Mouse (Mus musculus): Measurements from ENCODE around the gene Fscn2.

Gene Fscn2

DNA sequence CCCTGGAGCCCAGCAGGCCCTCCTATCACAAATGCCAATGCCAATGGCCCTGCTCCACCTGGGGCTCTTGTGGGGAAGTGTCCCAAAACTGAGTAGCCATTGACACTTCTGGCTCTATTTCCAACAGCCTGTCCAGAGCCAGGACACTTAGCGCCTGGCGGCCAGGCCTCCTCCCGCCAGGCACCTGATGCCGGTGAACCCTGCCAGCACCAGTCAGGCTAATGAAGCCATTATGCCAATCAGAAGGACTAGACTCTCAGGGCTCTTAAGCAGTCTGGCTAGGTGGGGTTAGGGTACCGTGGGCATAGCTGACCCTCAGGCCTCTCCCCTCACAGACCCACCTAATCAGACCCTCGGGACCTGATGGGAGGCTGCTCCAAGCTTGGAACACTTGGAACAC is 1.9 kb upstream of the Fscn2 start:
- WGBS: 76% methylated on average over 6 of the region's 6 CpGs

DNA sequence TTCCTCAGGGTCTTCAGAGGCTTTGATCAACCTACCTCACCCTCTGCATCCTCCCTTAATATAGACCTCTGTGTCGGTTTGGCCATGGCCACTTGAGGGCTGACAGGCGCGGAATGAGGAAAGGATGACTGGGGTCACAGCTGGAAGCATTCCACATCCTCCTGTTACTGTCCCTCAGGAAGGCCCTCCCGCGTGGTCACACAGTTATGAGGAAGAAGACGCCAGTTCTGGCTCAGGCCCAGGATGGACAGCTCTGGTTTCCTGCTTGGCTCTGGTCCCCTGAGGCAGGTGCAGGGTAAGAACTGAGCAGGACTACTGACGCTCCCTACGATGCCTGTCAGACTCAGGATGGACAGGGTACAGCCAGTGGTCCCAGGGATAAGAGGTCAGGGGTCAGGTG is 1.3 kb upstream of the Fscn2 start:
- 65% methylated on average over 8 of the region's 8 CpGs for WGBS

- WGBS: 92% methylated on average over 5 of the region's 5 CpGs
Observed at GRCm38 (mm10) chr11:120360755-120361154, 579 bp upstream of the Fscn2 start.

DNA sequence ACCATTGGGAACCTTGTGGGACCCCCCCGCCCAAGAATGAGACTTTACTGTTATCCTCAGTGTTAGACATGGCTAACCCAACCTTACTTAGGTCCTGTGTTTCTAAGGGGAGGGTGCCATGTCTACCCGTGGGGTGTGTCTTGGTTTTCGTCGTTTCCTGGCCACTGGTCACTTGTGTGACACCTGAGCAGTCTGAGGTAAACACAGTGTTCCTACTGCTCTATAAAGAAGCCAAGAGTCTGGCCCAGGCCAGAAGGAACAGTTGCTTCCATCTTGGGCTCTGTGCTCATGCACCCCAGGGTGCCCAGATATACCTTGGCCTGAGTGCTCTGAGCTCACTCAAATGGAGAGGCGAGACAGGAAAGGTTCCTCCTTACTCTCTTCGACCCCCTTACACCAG is 1.6 kb downstream of the Fscn2 start:
- 91% methylated on average over 6 of the region's 6 CpGs for WGBS

GRCm38 (mm10) chr11:120366443-120367027 is 5.2 kb downstream of the Fscn2 start:
- WGBS: 36% methylated on average over 7 of the region's 7 CpGs

- WGBS: 36% methylated on average over 8 of the region's 8 CpGs
Observed at GRCm38 (mm10) chr11:120369656-120370055, 8.3 kb downstream of the Fscn2 start.

- 77% methylated on average over 13 of the region's 13 CpGs for WGBS
Observed at GRCm38 (mm10) chr11:120373025-120373424, 11.7 kb downstream of the Fscn2 start.

- WGBS: 75% methylated on average over 23 of the region's 23 CpGs
Observed at GRCm38 (mm10) chr11:120373820-120374586, 12.7 kb downstream of the Fscn2 start.

GRCm38 (mm10) chr11:120375324-120375723 is 14.0 kb downstream of the Fscn2 start:
- 94% methylated on average over 10 of the region's 10 CpGs for WGBS

DNA sequence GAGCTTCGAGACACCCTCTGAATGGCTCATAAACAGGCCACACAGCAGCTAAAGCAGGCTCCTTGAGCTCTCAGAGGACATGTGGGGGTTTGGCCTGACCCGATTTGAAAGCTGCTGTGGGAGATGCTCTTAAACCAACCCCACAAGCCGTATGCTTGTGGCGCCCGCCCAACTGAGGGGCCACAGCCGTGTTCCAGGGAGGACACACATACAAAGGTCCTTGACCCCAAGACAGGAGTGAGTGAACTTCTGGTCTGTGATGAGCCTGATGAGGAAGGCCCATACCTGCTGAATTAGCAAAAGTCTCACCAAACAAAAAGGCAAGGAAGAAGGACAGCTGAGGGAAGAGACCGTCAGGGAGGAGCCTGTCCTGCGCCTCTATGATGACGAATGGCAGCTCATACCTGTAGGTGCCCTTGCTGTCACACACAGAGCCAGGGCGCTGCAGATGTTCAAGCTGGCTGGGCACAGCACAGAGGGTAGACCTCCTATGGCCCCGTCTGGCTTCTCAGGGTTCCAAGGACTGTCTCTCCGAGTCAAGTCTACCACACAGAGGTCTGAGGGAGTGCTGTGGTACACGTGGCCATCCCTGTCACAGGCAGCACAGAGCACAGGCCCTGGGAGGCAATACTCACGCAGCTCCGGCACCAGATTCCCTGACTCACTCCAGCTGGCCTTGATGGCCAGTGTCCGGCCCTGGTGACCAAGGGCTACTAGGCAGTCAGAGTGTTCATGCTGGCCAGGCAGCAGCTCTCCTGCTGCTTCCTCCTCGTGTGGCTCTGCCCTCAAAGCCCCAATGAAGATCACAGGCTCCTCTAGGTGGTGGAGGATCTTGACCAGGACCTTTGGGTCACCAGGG is 15.2 kb downstream of the Fscn2 start:
- WGBS: 84% methylated on average over 17 of the region's 17 CpGs

- WGBS: 46% methylated on average over 10 of the region's 10 CpGs
Observed at GRCm38 (mm10) chr11:120377337-120377736, 16.0 kb downstream of the Fscn2 start.

DNA sequence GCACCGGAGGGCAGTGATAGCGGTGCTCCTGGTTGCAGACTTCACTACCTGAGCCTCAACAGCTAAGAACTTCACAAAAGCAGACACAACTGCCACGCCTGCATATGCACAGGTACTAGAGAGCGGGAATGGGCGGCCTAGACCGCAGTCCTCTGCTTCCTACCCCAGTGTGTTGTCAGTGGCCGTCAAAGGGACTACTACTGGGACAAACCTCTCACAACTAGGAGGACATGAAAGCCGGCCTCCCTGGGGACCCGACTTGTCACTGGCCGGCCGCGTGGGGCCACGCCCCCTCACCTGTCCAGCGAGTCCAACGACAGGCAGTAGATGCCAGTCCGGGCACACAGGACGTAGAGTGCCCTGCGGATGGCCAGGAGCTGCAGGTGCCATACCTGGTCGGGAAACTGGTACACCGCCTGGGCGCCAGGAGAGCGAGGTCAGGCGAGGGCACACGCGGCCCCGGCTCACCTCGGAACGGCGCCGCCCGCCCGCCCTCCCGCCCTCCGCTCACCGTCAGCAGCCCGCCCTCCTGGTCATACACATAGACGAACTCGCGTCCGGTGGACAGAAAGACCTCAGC is 16.8 kb downstream of the Fscn2 start:
- under 1% methylated on average over 40 of the region's 40 CpGs for WGBS

DNA sequence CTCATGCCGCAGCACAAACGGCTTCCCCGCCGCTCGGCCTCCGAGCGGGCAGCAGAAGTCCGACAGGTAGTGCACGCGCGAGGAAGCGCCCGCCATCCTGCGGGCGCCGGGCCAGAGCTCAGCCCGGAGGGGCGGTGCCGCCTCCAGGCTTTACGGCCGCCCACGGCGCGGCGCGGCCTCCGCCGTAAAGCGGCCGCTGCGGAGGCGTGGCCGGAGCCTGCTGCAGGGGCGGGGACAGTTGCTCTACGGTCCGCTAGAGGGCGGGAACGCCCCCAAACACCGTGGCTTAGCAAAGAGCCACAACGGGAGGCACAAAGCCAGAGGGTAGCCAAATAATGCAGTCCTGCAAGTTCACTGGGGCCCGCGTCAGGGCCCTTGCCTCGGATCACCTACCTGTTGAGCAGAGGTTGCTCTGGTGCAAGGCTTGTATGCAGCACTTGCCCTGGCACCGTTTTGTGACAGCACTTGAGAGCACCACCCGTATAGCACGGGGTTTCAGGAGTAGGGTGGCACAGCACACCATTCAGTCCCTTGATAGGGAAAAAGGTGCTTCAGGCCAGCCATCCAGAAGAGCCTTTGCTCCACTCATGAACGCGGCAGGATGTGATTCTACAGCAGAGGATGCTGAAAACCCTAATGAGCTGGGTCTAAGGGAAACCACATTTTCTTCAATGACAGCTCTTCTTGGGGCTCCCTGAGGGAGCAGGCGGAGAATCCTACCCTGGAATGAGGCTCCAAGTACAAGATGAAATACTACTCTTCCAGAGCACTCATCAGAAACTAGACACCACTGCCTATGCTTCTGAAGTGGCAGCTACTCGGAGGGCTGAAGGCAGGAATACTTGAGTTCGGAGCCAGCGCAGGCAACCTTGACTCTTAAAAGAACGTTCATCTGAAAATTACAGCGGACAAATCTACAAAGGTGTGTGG is 17.5 kb downstream of the Fscn2 start, which contains the start of gene Faap100:
Gene Faap100, minus strand, starts transcription at position 154 of the 930 bp plus-strand sequence.
- WGBS: 8% methylated on average over 54 of the region's 54 CpGs

GRCm38 (mm10) chr11:120380271-120380670 is 18.9 kb downstream of the Fscn2 start:
- 98% methylated on average over 3 of the region's 3 CpGs for WGBS

GRCm38 (mm10) chr11:120381157-120381556 is 19.8 kb downstream of the Fscn2 start:
- WGBS: 96% methylated on average over 4 of the region's 4 CpGs

GRCm38 (mm10) chr11:120382509-120382908 is 21.2 kb downstream of the Fscn2 start:
- whole genome bisulfite sequencing: 51% methylated on average over 9 of the region's 9 CpGs

- 75% methylated on average over 6 of the region's 6 CpGs for WGBS
Observed at GRCm38 (mm10) chr11:120386632-120387031, 25.3 kb downstream of the Fscn2 start.

DNA sequence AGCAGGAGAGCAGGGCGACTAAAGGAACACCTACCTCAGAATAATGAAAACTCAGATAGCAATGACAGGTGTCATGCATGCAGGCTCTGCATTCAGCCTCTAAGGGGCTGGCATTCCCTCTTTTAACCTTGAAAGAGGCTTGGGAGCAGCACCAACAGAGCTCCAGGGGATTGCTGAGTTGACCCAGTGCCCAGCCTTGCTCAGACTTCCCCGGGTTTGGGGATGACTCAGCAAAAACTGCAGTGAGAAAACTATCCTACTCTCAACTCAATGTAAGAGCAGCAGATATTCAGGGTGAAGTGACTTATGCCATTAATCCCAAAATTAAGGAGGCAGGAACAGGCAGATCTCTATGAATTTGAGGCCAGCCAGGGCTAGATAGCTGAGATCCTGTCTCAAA is 25.8 kb downstream of the Fscn2 start:
- whole genome bisulfite sequencing: 47% methylated on average over 2 of the region's 2 CpGs

GRCm38 (mm10) chr11:120388580-120388979 is 27.2 kb downstream of the Fscn2 start:
- WGBS: 82% methylated on average over 9 of the region's 9 CpGs

GRCm38 (mm10) chr11:120395661-120396060 is 34.3 kb downstream of the Fscn2 start:
- WGBS: 83% methylated on average over 4 of the region's 4 CpGs

DNA sequence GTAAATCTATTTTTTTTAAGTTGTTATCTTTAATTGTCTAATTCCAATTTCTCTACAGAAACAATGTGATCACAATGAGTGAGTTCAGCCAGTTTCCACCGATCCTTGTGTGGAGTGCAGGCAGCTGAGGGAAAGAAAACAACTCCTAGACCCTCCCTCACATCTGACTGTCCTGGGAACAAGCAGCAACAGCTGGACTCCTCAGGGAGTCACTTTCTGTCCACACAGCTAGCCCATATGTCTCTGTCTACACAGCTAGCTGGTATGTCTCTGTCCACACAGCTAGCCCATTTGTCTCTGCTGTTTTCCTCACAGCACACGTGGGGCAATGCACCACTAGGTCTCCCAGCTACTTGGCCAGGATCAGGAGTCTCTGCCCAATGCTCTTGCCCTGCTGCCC is 36.3 kb downstream of the Fscn2 start:
- WGBS: 54% methylated on average over 2 of the region's 2 CpGs

All from cerebral cortex, adult 2 months (tissue).